Mouse (Mus musculus): Measurements from ENCODE around the gene Tgif2.

GRCm38 (mm10) chr2:156884396-156885211, 44.8 kb downstream of the Tgif2 start:
- TF ChIP-seq CTCF (IDR thresholded peaks at IDR 0.05; ENCODE audit: control insufficient read depth, insufficient read depth, insufficient replicate concordance, low read depth, low read length) (no peak), POLR2A (IDR thresholded peaks at IDR 0.05; ENCODE audit: control insufficient read depth, low read depth, low read length) (no peak)
